Mouse (Mus musculus) WW6 (cell line): ENCODE results near the gene Adamtsl3.
"Not testable (repeated sequence)": the region's sequence is repeated elsewhere in the genome, so short reads cannot be mapped to it uniquely, and the experiment has no call there.

Source experiments
- DNase-seq: peaks from one replicate; pipeline ENCODE4 v3.0.0-alpha.2; 2013; ENCODE audit warnings: low read depth, low spot score

Gene Adamtsl3

GRCm38 (mm10) chr7:82361127-82361526 is 25.6 kb downstream of the Adamtsl3 start:
- no peak for DNase-seq

- no peak for DNase-seq
Observed at GRCm38 (mm10) chr7:82364567-82364966, 29.1 kb downstream of the Adamtsl3 start.

GRCm38 (mm10) chr7:82366056-82366455 is 30.6 kb downstream of the Adamtsl3 start:
- no peak for DNase-seq

DNA sequence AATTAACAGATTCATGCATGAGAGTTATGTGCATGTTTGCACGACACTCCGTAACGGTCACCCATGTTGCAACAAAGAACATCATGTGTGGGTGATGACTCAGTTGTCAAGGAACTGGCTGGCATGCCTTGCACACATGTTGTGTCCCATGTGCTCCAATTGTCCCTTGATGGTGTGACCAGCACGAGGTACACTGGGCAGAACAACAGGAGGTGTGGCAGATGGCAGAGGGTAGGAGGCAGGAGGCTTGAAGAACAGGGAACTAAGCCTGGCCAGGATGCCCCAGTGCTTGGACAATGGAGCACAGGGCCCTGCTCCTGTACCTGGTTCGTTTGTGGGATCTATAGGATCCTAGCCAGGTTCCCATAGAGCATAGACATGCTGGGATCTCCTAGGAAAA is 31.0 kb downstream of the Adamtsl3 start:
- DNase-seq, result no peak

GRCm38 (mm10) chr7:82368047-82368446 is 32.6 kb downstream of the Adamtsl3 start:
- DNase-seq, result no peak

DNA sequence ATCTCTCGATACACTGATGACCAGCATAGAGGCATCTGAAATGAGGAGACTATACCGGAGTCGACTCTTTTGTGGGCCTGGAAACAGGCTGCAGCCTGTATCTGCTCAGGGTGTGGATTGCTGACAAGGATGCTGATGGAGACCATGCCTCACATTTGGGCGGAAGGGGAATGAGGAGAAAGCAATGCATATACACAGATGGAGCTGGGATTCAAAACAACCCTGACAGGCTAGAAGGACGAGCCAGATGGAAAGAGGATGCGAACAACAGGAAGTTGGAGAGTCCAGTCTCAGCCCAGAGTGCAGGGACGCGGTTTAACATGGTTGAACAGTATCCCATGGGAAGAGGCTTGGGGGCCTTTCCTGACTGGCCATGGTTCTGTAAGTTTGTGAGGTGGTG is 34.6 kb downstream of the Adamtsl3 start:
- no peak for DNase-seq

GRCm38 (mm10) chr7:82371411-82371810 is 35.9 kb downstream of the Adamtsl3 start:
- no peak for DNase-seq

- no peak for DNase-seq
Observed at GRCm38 (mm10) chr7:82378311-82378710, 42.8 kb downstream of the Adamtsl3 start.

DNA sequence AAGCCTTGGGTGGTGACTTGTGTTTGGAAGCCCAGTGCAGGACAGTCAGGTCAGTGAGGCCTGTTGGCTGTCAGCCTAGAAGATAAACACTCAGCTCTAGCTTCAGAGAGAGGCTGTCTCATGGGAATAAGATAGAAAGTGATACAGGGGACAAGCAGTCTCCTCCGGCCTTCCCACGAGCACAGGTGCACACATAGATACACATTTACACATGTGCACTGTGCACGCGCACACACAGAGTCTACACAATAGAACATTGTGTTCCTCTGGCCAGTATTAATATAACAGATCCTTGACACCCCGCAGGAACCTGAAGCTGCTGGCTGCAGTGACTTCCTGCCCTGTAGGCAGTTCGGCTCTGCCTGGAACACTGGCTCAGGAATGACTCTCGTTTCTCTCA is 44.3 kb downstream of the Adamtsl3 start:
- DNase-seq, result no peak

DNA sequence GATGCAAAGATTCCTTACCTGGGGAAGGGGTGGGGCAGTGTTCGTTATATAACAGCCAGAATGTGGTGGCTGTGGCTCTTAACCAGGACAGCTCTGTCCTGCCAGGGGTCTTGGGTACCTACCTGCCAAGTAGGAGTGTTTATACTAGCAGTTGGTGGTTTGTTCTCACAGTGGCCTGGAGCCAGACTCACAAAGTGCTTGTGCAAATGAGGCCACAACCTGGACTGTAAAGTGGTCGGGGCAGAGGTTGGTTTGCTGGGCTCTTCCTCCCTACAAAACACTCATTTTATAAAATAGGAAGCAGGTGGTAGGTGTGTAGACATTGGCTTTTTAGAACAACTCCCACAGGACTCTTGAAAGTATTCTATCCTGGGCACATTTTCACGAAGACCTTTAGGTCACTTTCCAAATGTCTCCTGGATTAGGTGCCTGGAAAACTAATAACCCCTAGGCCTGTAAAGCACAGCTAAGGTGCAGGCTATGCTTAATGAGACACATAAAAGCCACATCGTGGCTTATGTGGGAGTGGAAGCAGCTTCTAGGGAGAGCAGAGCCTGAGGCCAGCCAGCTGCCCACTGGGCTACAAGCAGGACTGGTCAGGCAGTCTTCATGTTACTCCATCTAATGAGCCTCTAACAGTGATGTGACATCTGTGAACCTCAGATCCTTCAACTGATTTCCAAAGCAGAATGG is 47.5 kb downstream of the Adamtsl3 start:
- no peak for DNase-seq

DNA sequence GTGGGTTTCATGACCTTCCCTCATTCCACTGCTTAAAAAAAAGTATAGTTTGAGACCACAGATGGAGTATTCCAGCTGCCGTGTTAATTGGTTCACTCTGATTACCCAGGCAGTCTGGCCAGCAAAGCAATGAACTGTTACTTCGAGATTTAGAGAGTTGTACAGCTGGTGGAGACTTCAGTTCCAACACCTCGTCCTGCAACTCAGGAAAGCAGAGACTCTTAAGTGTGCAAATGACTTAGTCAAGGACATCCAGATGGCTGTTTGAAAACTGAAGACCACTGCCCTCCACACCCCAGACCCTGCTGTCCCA is 48.0 kb downstream of the Adamtsl3 start:
- DNase-seq, result no peak

DNA sequence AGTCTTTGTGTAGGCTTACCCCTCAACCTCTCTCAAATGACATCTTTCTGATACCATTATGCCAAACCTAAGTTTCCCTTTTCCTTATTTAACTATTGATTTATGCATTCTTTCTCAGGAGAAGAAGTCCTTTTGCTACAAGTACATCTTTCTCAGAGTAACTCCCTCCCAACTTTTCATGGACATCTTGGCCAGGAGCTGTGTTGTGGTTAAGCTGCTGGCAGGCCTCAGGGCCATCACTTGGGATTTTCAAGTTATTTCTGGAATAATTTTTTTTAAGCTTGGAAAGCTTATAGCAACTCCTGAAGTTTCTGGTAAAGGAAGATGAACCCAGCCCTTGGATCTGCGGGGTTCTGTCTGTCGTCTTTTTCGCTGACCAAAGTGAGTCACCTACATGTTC is 51.6 kb downstream of the Adamtsl3 start:
- no peak for DNase-seq

GRCm38 (mm10) chr7:82394435-82395186 is 59.1 kb downstream of the Adamtsl3 start:
- DNase-seq, result no peak

DNA sequence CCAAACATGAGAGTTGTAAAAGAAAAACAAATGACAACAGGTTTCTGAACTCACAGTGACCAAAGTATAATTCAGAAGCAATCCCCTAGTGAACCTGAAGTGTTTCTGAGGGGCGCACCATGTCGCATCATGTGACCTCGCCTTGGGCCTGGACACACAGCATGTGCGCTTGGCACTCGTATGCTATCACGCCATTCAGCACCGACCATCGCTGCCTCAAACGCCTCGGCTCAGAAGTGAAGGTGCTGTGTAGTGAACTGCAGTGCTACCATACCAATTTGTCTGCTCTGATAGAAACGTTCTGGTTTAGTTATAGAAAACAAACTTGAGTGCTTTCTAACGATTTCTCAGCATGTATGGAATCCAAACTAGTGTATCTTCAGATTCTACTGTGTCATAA is 59.7 kb downstream of the Adamtsl3 start:
- no peak for DNase-seq

DNA sequence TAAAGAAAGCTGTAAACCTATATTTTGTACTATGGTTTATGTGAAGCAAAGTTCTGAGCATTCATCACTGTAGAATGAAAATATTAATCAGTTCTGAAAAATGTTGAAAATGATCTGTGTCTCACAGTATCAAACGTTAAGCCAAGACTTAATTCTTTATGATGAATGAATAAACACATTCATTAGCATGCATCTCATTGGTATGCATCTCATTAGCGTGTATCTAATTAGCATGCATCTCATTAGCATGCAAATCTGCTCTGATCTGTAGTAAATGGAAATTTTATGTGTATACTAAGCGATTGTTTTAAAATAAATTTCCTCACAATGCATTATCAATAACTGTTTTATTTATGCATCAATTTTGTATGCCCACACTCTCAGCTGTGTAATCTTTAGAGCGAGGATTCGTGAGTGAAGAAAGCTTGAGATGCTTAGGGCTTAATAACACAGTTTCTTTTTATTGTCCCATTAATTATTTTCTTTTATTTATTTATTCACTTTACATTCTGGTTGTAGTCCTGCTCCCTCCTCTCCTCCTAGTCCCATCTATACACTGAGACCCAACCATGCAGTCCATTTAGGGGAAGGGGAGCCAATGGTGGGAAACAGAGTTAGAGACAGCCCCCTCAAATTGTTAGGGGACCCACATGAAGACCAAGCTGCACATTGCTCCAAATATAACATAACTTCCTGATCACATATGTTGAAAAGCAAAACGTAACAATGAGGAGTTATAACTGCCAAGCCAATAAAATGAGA is 60.4 kb downstream of the Adamtsl3 start:
- no peak for DNase-seq

DNA sequence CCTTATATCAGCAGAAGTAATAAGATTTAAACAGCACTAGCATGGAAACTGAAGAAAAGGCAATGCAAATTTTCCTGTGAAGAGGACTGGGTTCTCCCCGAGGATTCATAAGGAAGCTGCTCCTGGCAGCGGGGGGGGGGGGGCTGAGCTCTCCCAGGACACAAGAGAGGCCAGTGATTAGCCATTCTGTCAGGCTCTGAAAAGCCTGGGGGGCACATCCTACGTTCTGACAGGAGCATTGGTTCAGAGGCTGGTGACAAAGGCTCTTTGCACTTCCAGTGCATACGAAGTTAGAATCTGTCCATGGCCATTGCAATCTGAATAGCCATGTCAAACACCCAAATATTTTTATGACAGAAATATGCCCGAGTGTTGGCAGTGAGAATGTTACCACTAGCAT is 61.4 kb downstream of the Adamtsl3 start:
- DNase-seq, result no peak

DNA sequence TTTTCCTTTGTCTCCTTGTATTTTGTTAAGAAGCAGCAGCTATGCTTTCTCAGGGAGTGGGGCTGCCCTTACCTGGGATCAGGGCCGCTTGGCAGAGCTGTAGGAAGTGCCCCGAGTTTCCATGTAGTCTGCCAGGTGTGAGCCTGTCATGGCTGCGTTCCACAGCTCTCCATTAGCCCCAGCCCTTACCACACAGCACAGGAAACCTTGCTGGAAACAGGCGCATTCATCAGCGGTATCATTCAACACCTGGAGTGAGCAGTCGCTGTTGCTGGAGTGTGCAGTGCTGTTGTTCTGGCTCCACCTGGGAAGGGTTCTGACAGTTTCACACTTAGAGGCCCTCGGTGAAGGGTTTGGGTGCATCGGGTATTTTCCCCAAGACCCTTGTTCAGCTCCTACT is 62.1 kb downstream of the Adamtsl3 start:
- DNase-seq, result no peak

DNA sequence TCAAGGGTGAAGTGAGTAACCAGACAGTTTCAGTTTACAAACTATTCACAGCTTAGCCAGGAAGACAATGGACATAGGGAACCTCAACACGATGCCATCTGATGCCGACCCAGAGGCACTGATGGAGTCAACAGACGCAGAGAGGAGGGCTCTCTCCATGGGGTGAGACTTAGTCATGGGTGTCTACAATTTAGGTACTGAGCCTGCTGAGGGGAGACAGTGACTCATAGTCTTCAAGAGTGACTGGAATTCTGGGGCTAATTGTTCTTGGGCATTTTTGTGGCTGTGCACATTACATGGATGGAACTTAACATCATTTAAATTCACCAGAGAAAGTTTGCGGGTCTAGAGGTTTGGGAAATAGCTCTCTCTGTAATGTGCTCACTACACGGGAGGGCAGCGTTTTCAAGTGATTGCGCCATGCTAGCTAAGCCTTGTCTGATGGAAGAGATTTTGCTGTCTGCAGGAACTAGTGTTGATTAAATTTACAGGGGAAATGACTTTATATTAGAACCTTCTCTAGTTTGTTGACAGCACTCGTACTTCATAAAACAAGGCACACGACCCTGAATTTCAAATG is 70.1 kb downstream of the Adamtsl3 start:
- DNase-seq, result no peak

DNA sequence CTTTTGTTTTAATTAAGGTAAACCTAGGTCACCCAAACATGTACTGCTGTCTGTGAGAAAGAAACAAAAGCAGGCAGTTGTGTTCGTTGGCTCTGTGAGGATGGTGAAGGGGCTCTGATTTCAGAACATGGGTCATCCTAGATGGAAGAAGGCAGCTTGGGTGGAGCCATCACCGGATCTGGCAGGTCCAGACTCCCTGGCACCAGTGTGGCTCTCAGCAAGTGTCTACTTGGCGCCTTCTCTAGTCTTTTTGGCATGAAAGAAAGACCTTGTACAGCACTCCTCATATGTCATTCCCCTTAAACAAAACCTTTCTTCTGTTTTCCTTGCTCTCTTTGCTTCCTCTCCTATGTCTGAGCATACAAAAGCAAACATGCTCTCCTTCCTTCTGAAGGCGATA is 75.5 kb downstream of the Adamtsl3 start:
- no peak for DNase-seq

GRCm38 (mm10) chr7:82416653-82417052 is 81.2 kb downstream of the Adamtsl3 start:
- no peak for DNase-seq

DNA sequence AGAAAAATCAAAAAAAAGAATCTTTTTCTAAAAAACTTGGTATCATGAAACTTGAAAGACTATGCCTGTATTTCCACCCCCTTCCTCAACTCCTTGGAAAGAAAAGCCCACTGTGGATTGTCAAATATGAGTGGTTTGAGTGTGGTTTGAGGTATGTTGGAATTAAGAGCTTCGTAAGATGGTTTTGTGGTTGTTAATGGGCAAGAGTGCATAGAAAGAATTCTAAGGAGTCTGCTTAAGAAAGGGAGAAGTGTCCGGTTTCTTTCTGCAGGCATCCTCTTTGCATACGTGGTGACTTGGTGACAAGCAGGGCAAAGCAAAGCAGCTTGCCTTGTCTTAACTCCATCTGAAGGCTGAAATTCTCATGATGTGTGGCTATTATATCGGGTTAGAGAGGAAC is 81.6 kb downstream of the Adamtsl3 start:
- DNase-seq, result no peak

- not testable (repeated sequence) for DNase-seq
Observed at GRCm38 (mm10) chr7:82420329-82421052, 85.0 kb downstream of the Adamtsl3 start.
